ENCODE assay signal across 18 mouse cellular contexts in genomic region chr3:102157652-102158051, GRCm38 (mm10).
"Had no signal": no experiment of that assay in that cellular context is flagged by ENCODE, and none has a peak within 500 bp of the region (broad histone marks: within the 10 kb centered on the region; RNA-seq: fewer than 3 reads in every experiment).

No protein-coding gene starts in this region.

- H3K27me3 ChIP-seq: limb, embryonic 12.5 days; limb, embryonic 15.5 days; liver, embryonic 15.5 days; megakaryocyte, embryonic 14.5 days had no signal

- H3K4me3 ChIP-seq: left cerebral cortex, adult 2 months; limb, embryonic 12.5 days; limb, embryonic 15.5 days; liver, embryonic 15.5 days; megakaryocyte, embryonic 14.5 days had no signal

- H3K9ac ChIP-seq: limb, embryonic 12.5 days; limb, embryonic 15.5 days; liver, embryonic 15.5 days; lung, embryonic 14.5 days had no signal

- H3K9me3 ChIP-seq: limb, embryonic 12.5 days; limb, embryonic 15.5 days; liver, embryonic 15.5 days had no signal

- H3K27ac ChIP-seq: kidney, postnatal 0 days; left cerebral cortex, adult 2 months; limb, embryonic 12.5 days; limb, embryonic 15.5 days; liver, embryonic 15.5 days had no signal

- H3K4me2 ChIP-seq: limb, embryonic 12.5 days; limb, embryonic 15.5 days; liver, embryonic 15.5 days; lung, embryonic 14.5 days; midbrain, embryonic 11.5 days had no signal

- H3K4me1 ChIP-seq: megakaryocyte, embryonic 14.5 days had no signal

- DNase-seq: kidney, adult 18-20 months; kidney, adult 9 months; kidney, postnatal 25 days; layer of hippocampus, postnatal 36 days; lung, embryonic 14.5 days; lung, postnatal 10 days; lung, postnatal 36 days; midbrain, embryonic 14.5 days; thymus, adult 2 months; thymus, postnatal 14 days; thymus, postnatal 4 days had no signal
